Comparison of ENCODE assay signal across 17 mouse cellular contexts in genomic region chr15:51073678-51074077, GRCm38 (mm10).
DNase-seq lines count a peak whose midpoint lies in the region; ATAC-seq lines count a peak whose summit lies in the region.
"Had no signal": no experiment of that assay in that cellular context is flagged by ENCODE, and none has a peak within 500 bp of the region (broad histone marks: within the 10 kb centered on the region; RNA-seq: fewer than 3 reads in every experiment).

No protein-coding gene starts in this region.

- ATAC-seq in granulocyte monocyte progenitor cell, adult 5-6 weeks (replicated peaks; ENCODE audit: poor library complexity, severe bottlenecking) = peak; percentile 73
- peak; percentile 43 for ATAC-seq in megakaryocyte, adult 5-6 weeks (ENCODE audit: poor library complexity, severe bottlenecking)
- ATAC-seq: forebrain, embryonic 13.5 days; forebrain, embryonic 15.5 days; forebrain, postnatal 0 days had no signal

- DNase-seq in 416B (ENCODE audit: low read depth) (peak; percentile 16), liver (no peak), adipocyte (ENCODE audit: low spot score) (no peak)
- DNase-seq in cerebellum, adult 9-10 months = no peak
- DNase-seq: adrenal gland, adult 8-10 months; adrenal gland, postnatal 14 days; adrenal gland, postnatal 36 days; cerebellum, adult 11-12 months; cerebellum, adult 2 months; cerebellum, adult 9-11 months; cerebellum, postnatal 14 days; cerebellum, postnatal 36 days; forebrain, postnatal 0 days had no signal
